Mouse (Mus musculus) myocyte (in vitro differentiated cells): ENCODE measurements at regions not wholly inside any gene's neighbourhood (a gene's known extent, or its start where the extent isn't known, plus 50 kb on each side); places are given as distances from the start of the nearest gene placed in this dataset.

Experiments
- CEBPB ChIP-seq: IDR thresholded peaks from 2 replicates; pipeline ENCODE4 v1.6.1; 2011; ENCODE audit warnings: mild to moderate bottlenecking, moderate library complexity; ENCODE audit not compliant: poor library complexity, insufficient read depth, severe bottlenecking
- E2F4 ChIP-seq: IDR thresholded peaks from one replicate; pipeline ENCODE4 v1.6.1; 2011; ENCODE audit warnings: mild to moderate bottlenecking, control low read depth, moderate library complexity; ENCODE audit not compliant: insufficient read depth
- MAX ChIP-seq: IDR thresholded peaks from one replicate; pipeline ENCODE4 v1.6.1; 2011; ENCODE audit warnings: low read depth, mild to moderate bottlenecking, control low read depth
- MYOG ChIP-seq, 3 experiments: IDR thresholded peaks; one replicate each; pipeline ENCODE4 v1.6.1; 2011; ENCODE audit warnings: control low read depth in 2 of 3, low read depth in 2 of 3, mild to moderate bottlenecking in 2 of 3; ENCODE audit not compliant: insufficient read length in 2 of 3, control insufficient read depth in 1 of 3, insufficient read depth in 1 of 3
- POLR2A ChIP-seq: IDR thresholded peaks from one replicate; pipeline ENCODE4 v1.6.1; 2011; ENCODE audit warnings: low read depth, mild to moderate bottlenecking, control low read depth, moderate library complexity; ENCODE audit not compliant: insufficient read length
- POLR2AphosphoS2 ChIP-seq: IDR thresholded peaks from one replicate; pipeline ENCODE4 v1.6.1; 2011; ENCODE audit warnings: low read depth, control low read depth; ENCODE audit not compliant: insufficient read length
- REST ChIP-seq: IDR thresholded peaks from one replicate; pipeline ENCODE4 v1.6.1; 2011; ENCODE audit warnings: mild to moderate bottlenecking, control low read depth, moderate library complexity; ENCODE audit not compliant: insufficient read depth, insufficient read length
- TCF12 ChIP-seq: IDR thresholded peaks from one replicate; pipeline ENCODE4 v1.6.1; 2011; ENCODE audit warnings: mild to moderate bottlenecking, control low read depth; ENCODE audit not compliant: poor library complexity, insufficient read depth, severe bottlenecking
- USF1 ChIP-seq: IDR thresholded peaks from one replicate; pipeline ENCODE4 v1.6.1; 2011; ENCODE audit warnings: low read depth, mild to moderate bottlenecking, control low read depth, moderate library complexity

- no peak for TF ChIP-seq POLR2A
- TF ChIP-seq POLR2AphosphoS2, result no peak
- no peak for TF ChIP-seq USF1
- no peak for TF ChIP-seq MYOG (IDR thresholded peaks at IDR 0.05; ENCODE audit: control insufficient read depth in 1 of 3, insufficient read depth in 1 of 3, insufficient read length in 2 of 3, low read depth in 2 of 3)
- TF ChIP-seq TCF12, result no peak
- TF ChIP-seq MAX, result no peak
- no peak for TF ChIP-seq REST
- no peak for TF ChIP-seq CEBPB
- TF ChIP-seq E2F4, result no peak
These were observed 369.1 kb upstream of the Zfp703 start for GRCm38 (mm10) chr8:26608001-26608400.
